Comparison of ENCODE assay signal across 22 mouse cellular contexts in the genomic region with DNA sequence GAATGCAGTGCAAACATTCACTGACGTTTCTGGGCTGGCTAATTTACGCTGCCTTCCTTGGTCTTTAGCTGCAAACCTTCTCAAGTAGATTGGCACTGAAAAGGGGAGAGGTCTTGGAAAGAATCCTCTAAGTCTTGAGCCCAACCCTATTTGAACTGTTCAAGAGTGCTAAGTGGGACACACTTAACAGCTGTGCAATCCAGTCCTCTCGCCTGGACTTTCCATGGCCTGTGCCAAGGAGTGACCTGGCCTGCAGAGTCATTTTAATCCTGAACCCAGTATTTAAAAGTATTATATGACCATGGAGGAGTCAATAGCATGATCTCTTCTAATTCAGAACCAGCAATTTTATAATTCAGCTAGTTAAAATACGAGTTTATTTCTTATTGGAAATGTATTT. TPM values are rescaled to one million over a fixed set of nuclear protein-coding genes. Genes with fewer than 3 reads are reported as not detected.
DNase-seq lines count a peak whose midpoint lies in the region; ATAC-seq and TF ChIP-seq lines count a peak whose summit lies in the region.
"Had no signal": no experiment of that assay in that cellular context is flagged by ENCODE, and none has a peak within 500 bp of the region (broad histone marks: within the 10 kb centered on the region; RNA-seq: fewer than 3 reads in every experiment).

No protein-coding gene starts in this region.

- H3K27ac ChIP-seq in heart, adult 2 months, result no peak overlapping the region
- H3K27ac ChIP-seq in kidney, embryonic 16.5 days (ENCODE audit: low read length), result no peak overlapping the region
- H3K27ac ChIP-seq: embryonic facial prominence, embryonic 15.5 days; forebrain, embryonic 10.5 days; heart, embryonic 13.5 days; hindbrain, embryonic 12.5 days had no signal

- no peaks in the 10 kb centered on the region for H3K36me3 ChIP-seq in heart, adult 2 months (ENCODE audit: control insufficient read depth, insufficient read depth, low read length)
- H3K36me3 ChIP-seq in kidney, embryonic 16.5 days (ENCODE audit: insufficient read depth, low read length), result no peaks in the 10 kb centered on the region
- H3K36me3 ChIP-seq: embryonic facial prominence, embryonic 15.5 days; forebrain, embryonic 10.5 days; heart, embryonic 13.5 days; hindbrain, embryonic 12.5 days had no signal

- ATAC-seq in kidney, embryonic 16.5 days (ENCODE audit: low FRiP score, low TSS enrichment), result no peak
- ATAC-seq: forebrain, embryonic 14.5 days; hindbrain, embryonic 16.5 days; inflammation-experienced regulatory T-cells, adult 6 months; intestine, postnatal 0 days had no signal

- H3K27me3 ChIP-seq in heart, adult 2 months (ENCODE audit: control insufficient read depth, insufficient read depth, low read length), result no peaks in the 10 kb centered on the region
- no peaks in the 10 kb centered on the region for H3K27me3 ChIP-seq in kidney, embryonic 16.5 days (ENCODE audit: insufficient read depth, low read length)
- H3K27me3 ChIP-seq: embryonic facial prominence, embryonic 15.5 days; heart, embryonic 13.5 days; hindbrain, embryonic 12.5 days had no signal

- peak; percentile 15 to 20 for DNase-seq in heart, adult 2 months
- no peak for DNase-seq in heart, postnatal 25 days (ENCODE audit: low spot score)
- DNase-seq in gastrocnemius, postnatal 10 days, result peak; percentile 14
- peak; percentile 14 for DNase-seq in gastrocnemius, postnatal 25 days
- peak; percentile 5 for DNase-seq in heart, postnatal 4 days
- no peak for DNase-seq in adrenal gland, adult 18-20 months (ENCODE audit: low spot score in 2 of 2)
- DNase-seq: adrenal gland, postnatal 10 days; cerebellum, adult 11 months; cerebellum, adult 8-10 months; cerebellum, postnatal 14 days; embryo, embryonic 11 days; kidney, adult 8-10 months had no signal

- no peak for TF ChIP-seq EP300 in heart, adult 2 months (IDR thresholded peaks at IDR 0.05; ENCODE audit: insufficient read depth, low read depth, low read length)

- H3K4me1 ChIP-seq in heart, adult 2 months (ENCODE audit: control insufficient read depth, insufficient read depth, low read length), result no peaks in the 10 kb centered on the region
- no peaks in the 10 kb centered on the region for H3K4me1 ChIP-seq in kidney, embryonic 16.5 days (ENCODE audit: insufficient read depth, low read length)
- H3K4me1 ChIP-seq: embryonic facial prominence, embryonic 15.5 days; forebrain, embryonic 10.5 days; heart, embryonic 13.5 days; hindbrain, embryonic 12.5 days had no signal

- WGBS in heart, adult 2 months, result 52% methylated on average over 4 of the region's 4 CpGs
- whole genome bisulfite sequencing in kidney, embryonic 16.5 days, result 63% methylated on average over 4 of the region's 4 CpGs

- H3K79me2 ChIP-seq in heart, adult 2 months (replicated peaks; ENCODE audit: control insufficient read depth, insufficient read depth, low read length), result no peaks in the 10 kb centered on the region

- no peak for TF ChIP-seq CTCF in heart, adult 2 months (IDR thresholded peaks at IDR 0.05)

- H3K9me3 ChIP-seq in kidney, embryonic 16.5 days (ENCODE audit: low read length), result no peaks in the 10 kb centered on the region
- H3K9me3 ChIP-seq: embryonic facial prominence, embryonic 15.5 days; forebrain, embryonic 10.5 days; heart, embryonic 13.5 days; hindbrain, embryonic 12.5 days had no signal

- H3K4me3 ChIP-seq in heart, adult 2 months, result no peak overlapping the region
- H3K4me3 ChIP-seq in kidney, embryonic 16.5 days (ENCODE audit: low read length), result no peak overlapping the region
- H3K4me3 ChIP-seq: embryonic facial prominence, embryonic 15.5 days; erythroblast, embryonic 14.5 days; forebrain, embryonic 10.5 days; heart, embryonic 13.5 days; hindbrain, embryonic 12.5 days had no signal

- intact Hi-C loops in heart, adult 2 months (cut with DNase I), result no loop called here
- intact Hi-C loops in heart, postnatal 25 days (cut with DNase I), result no loop called here

- no peak for TF ChIP-seq POLR2A in heart, adult 2 months (IDR thresholded peaks at IDR 0.05; ENCODE audit: insufficient read depth, low read depth, low read length)

- no peak overlapping the region for H3K9ac ChIP-seq in heart, adult 2 months (ENCODE audit: low read depth, low read length)
- no peak overlapping the region for H3K9ac ChIP-seq in kidney, embryonic 16.5 days (replicated peaks; ENCODE audit: low read length)
- H3K9ac ChIP-seq: embryonic facial prominence, embryonic 15.5 days; heart, embryonic 13.5 days; hindbrain, embryonic 12.5 days had no signal

- H3K4me2 ChIP-seq in kidney, embryonic 16.5 days (replicated peaks; ENCODE audit: low read depth, low read length), result no peak overlapping the region
- H3K4me2 ChIP-seq: embryonic facial prominence, embryonic 15.5 days; heart, embryonic 13.5 days; hindbrain, embryonic 12.5 days had no signal

RNA-seq across cellular contexts. Expression of gene Rps6ka6, which starts 49.9 kb away (rescaled TPM):
- total RNA-seq in heart, adult 2 months (2021), result under 1 TPM; 0.16 TPM
- polyA plus RNA-seq in heart, adult 2 months (2012; rRNA removed), result 0.12 and 0.21 TPM in 2 replicates
- under 1 TPM; 0.31 to 0.45 TPM for total RNA-seq in heart, postnatal 25 days (2021)
- 1 to 10 TPM; 4.7 to 6.4 TPM for total RNA-seq in gastrocnemius, postnatal 10 days (2021)
- total RNA-seq in gastrocnemius, postnatal 25 days (2021), result under 1 TPM; 0.69 to 0.91 TPM
- 1 to 10 TPM; 1.5 to 1.8 TPM for total RNA-seq in heart, postnatal 4 days (2021)
- polyA plus RNA-seq in kidney, embryonic 16.5 days (2015; fragmentation: Nextera tagmentation; extraction: Ambion mirVana), result 21.9 and 23.4 TPM in 2 replicates
- 1 to 10 TPM; 1.5 to 1.6 TPM for total RNA-seq in adrenal gland, adult 18-20 months (2021)

Comparison
In these comparisons a context has a peak if more than half of its experiments do, and no peak if none do; other contexts are left out.
1. DNase-seq: peak in heart, adult 2 months (2 of 2), gastrocnemius, postnatal 10 days (single experiment), gastrocnemius, postnatal 25 days (single experiment) and heart, postnatal 4 days (single experiment); none in heart, postnatal 25 days (single experiment) and adrenal gland, adult 18-20 months (0 of 2).